Mouse (Mus musculus): ENCODE data around the gene Pithd1. TPM values are rescaled to one million over a fixed set of nuclear protein-coding genes. Genes with fewer than 3 reads are reported as not detected.

Pithd1 gene
- total and polyA plus RNA-seq, 3 experiments = 62.8 to 77.7 TPM; not detected in 1

GRCm38 (mm10) chr4:136035078-136035477 is 48.0 kb upstream of the Pithd1 start:
- Histone ChIP-seq H3K4me3 (ENCODE audit: control insufficient read depth in 1 of 2, insufficient read depth in 1 of 2, low read depth in 2 of 2, low read length in 2 of 2) (peak overlapping the region; percentile 12 to 18; a peak in 3 of 4 replicates), H3K27ac (ENCODE audit: control insufficient read depth, low read depth, low read length) (peak overlapping the region; percentile 77), H3K4me1 (ENCODE audit: control insufficient read depth in 1 of 2, insufficient read depth in 2 of 2, low read length in 2 of 2) (peaks cover 6 to 18% of the 10 kb centered on the region in 2 experiments), H3K9me3 (replicated peaks; ENCODE audit: insufficient read depth, low read length) (no peaks in the 10 kb centered on the region), H3K9ac (ENCODE audit: control insufficient read depth, low read depth, low read length, poor library complexity, severe bottlenecking) (peak overlapping the region; percentile 48), H3K27me3 (ENCODE audit: control insufficient read depth in 1 of 2, insufficient read depth in 2 of 2, low read length in 2 of 2) (no peaks in the 10 kb centered on the region), H3K36me3 (ENCODE audit: control insufficient read depth in 1 of 2, insufficient read depth in 2 of 2, low read length in 2 of 2) (peaks cover 0 to 7% of the 10 kb centered on the region in 2 experiments; a peak in 2 of 4 replicates), H3K79me2 (ENCODE audit: control insufficient read depth, insufficient read depth, low read length, poor library complexity) (no peaks in the 10 kb centered on the region)
- peak; percentile 86 for TF ChIP-seq TCF12 (IDR thresholded peaks at IDR 0.05; ENCODE audit: low read depth, low read length)
- TF ChIP-seq CTCF (IDR thresholded peaks at IDR 0.05 in 2 of 3, conservative IDR thresholded peaks at IDR 0.05 in 1 of 3; ENCODE audit: control insufficient read depth in 1 of 3, insufficient read depth in 1 of 3, low read depth in 2 of 3, low read length in 3 of 3, poor library complexity in 1 of 3, severe bottlenecking in 1 of 3) = no peak
- peak; percentile 86 for TF ChIP-seq TAL1 (IDR thresholded peaks at IDR 0.05; ENCODE audit: low read length)
- no peak for TF ChIP-seq POLR2AphosphoS5 (IDR thresholded peaks at IDR 0.05; ENCODE audit: borderline replicate concordance, low read depth, low read length)
- no peak for TF ChIP-seq MXI1 (IDR thresholded peaks at IDR 0.05; ENCODE audit: low read depth, low read length)
- peak; percentile 98 for TF ChIP-seq ZNF384 (IDR thresholded peaks at IDR 0.05; ENCODE audit: low read depth, low read length)
- 0 out of 2 replicates have a peak, but pooled peaks have one; percentile 61 for TF ChIP-seq MYC (IDR thresholded peaks at IDR 0.05; ENCODE audit: low read depth, low read length)
- peak; percentile 48; the same call in 1 of the 2 replicates for TF ChIP-seq TBP (IDR thresholded peaks at IDR 0.05; ENCODE audit: low read depth, low read length)
- peak; percentile 34; the same call in 1 of the 2 replicates for TF ChIP-seq RCOR1 (IDR thresholded peaks at IDR 0.05; ENCODE audit: low read depth, low read length)
- TF ChIP-seq MAZ (IDR thresholded peaks at IDR 0.05; ENCODE audit: low read depth, low read length) = 0 out of 2 replicates have a peak, but pooled peaks have one; percentile 25
- no peak for TF ChIP-seq CHD2 (IDR thresholded peaks at IDR 0.05; ENCODE audit: low read length)
- no peak for TF ChIP-seq ELF1 (IDR thresholded peaks at IDR 0.05; ENCODE audit: low read depth, low read length)
- TF ChIP-seq ETS1 (IDR thresholded peaks at IDR 0.05; ENCODE audit: low read depth, low read length) = peak; percentile 64; the same call in 1 of the 2 replicates
- no peak for TF ChIP-seq KAT2A (conservative IDR thresholded peaks at IDR 0.05; ENCODE audit: low read depth, low read length)
- TF ChIP-seq SIN3A (IDR thresholded peaks at IDR 0.05; ENCODE audit: low read length) = peak; percentile 32; the same call in 1 of the 2 replicates
- peak; percentile 81 for TF ChIP-seq GATA1 (IDR thresholded peaks at IDR 0.05; ENCODE audit: low read depth, low read length)
- peak; percentile 82 to 90 for TF ChIP-seq EP300 (IDR thresholded peaks at IDR 0.05; ENCODE audit: low read depth in 1 of 2, low read length in 2 of 2)
- peak; percentile 90 for DNase-seq (ENCODE audit: low read depth, low spot score)

GRCm38 (mm10) chr4:136033231-136033630 is 46.2 kb upstream of the Pithd1 start:
- H3K9me3 ChIP-seq (replicated peaks; ENCODE audit: insufficient read depth, low read length) = no peaks in the 10 kb centered on the region
- H3K4me1 ChIP-seq (ENCODE audit: control insufficient read depth in 1 of 2, insufficient read depth in 2 of 2, low read length in 2 of 2) = peaks cover 13 to 25% of the 10 kb centered on the region in 2 experiments

More at GRCm38 (mm10) chr4:136033231-136033630, 46.2 kb upstream of the Pithd1 start:
- Histone ChIP-seq H3K27ac (ENCODE audit: control insufficient read depth, low read depth, low read length) (no peak overlapping the region), H3K79me2 (ENCODE audit: control insufficient read depth, insufficient read depth, low read length, poor library complexity) (no peaks in the 10 kb centered on the region; the same call in 1 of the 2 replicates), H3K4me3 (ENCODE audit: control insufficient read depth in 1 of 2, insufficient read depth in 1 of 2, low read depth in 2 of 2, low read length in 2 of 2) (no peak overlapping the region), H3K27me3 (ENCODE audit: control insufficient read depth in 1 of 2, insufficient read depth in 2 of 2, low read length in 2 of 2) (no peaks in the 10 kb centered on the region), H3K36me3 (ENCODE audit: control insufficient read depth in 1 of 2, insufficient read depth in 2 of 2, low read length in 2 of 2) (peaks cover 0 to 13% of the 10 kb centered on the region in 2 experiments; a peak in 2 of 4 replicates), H3K9ac (ENCODE audit: control insufficient read depth, low read depth, low read length, poor library complexity, severe bottlenecking) (no peak overlapping the region)
- DNase-seq (ENCODE audit: low read depth, low spot score) = no peak
- TF ChIP-seq ZNF384 (IDR thresholded peaks at IDR 0.05; ENCODE audit: low read depth, low read length) (peak; percentile 65), MAFK (IDR thresholded peaks at IDR 0.05; ENCODE audit: borderline replicate concordance, low read depth, low read length) (no peak)
